Mouse (Mus musculus): ENCODE results near the gene Inpp4a.

DNA sequence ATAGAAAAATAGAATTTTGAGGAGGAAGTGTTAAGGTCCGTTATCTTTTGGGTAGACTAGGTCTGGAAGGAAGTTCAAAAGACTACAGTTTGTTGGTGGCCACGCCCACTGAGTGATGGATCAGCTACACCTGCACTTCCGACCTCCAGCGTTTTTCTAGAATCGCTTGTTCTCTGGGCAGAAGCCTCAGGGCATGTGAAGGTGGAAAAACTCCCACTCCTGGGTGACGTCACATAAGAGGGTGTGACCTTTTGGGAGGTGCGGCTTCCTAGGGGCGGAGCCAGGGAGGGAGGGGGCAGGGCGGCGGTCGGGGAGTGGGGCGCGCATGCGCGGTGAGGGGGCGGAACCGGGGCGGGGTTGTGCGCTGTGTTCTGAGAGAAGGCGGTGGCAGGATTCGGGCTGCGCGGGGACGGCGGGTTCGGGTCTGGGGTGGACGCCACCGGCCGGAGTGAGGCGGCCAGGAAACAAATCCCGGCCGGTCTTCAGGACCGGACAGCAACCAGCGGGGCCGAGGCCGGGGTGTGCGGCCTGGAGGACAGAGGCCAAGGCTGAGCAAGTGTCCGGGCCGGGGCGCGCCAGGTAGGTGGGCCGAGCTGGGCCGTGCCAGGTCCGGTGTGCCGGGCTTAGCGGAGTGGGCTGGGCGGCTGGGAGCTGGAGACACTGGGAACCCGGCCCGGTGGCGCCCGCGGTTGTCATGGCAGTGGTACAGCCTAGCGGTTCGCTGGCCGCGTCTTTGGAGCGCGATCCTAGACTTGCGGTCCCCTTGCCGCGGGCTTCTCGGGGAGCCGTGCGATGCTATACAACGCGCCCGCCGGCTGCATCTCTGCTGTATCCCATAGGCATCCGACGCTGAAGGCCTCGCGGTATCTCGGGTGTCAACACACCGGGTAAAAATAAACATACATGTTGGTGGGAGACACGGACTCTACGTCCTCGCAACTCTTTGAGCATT, at the start of gene Inpp4a:
- TF ChIP-seq CTCF (IDR thresholded peaks at IDR 0.05; ENCODE audit: low read depth, low read length) (no peak), GATA1 (IDR thresholded peaks at IDR 0.05; ENCODE audit: borderline replicate concordance, low read length) (no peak), TAL1 (conservative IDR thresholded peaks at IDR 0.05; ENCODE audit: low read depth, low read length) (no peak), GATA2 (IDR thresholded peaks at IDR 0.05; ENCODE audit: borderline replicate concordance, low read depth, low read length) (no peak)
